Mouse (Mus musculus): ENCODE data around the gene Rpl3l. TPM values are rescaled to one million over a fixed set of nuclear protein-coding genes. Genes with fewer than 3 reads are reported as not detected.

The Rpl3l gene
- total and polyA plus RNA-seq, 2 experiments = 0.46 TPM; not detected in 1

GRCm38 (mm10) chr17:24746986-24747385 lies 19.4 kb downstream of the Rpl3l start:
- Histone ChIP-seq H3K27me3 (ENCODE audit: control insufficient read depth, insufficient read depth, low read length) (no peaks in the 10 kb centered on the region), H3K27ac (replicated peaks; ENCODE audit: insufficient read depth, low read depth, low read length) (no peak overlapping the region), H3K4me3 (ENCODE audit: insufficient read depth, low read depth, low read length) (no peak overlapping the region), H3K79me2 (ENCODE audit: control insufficient read depth, insufficient read depth, low read length) (no peaks in the 10 kb centered on the region), H3K4me1 (ENCODE audit: control insufficient read depth, insufficient read depth, low read length) (peaks cover 13% of the 10 kb centered on the region), H3K9ac (ENCODE audit: low read depth, low read length) (no peak overlapping the region), H3K36me3 (ENCODE audit: control insufficient read depth, insufficient read depth, low read length) (peaks cover 2% of the 10 kb centered on the region; the same call in 1 of the 2 replicates)
- TF ChIP-seq POLR2A (IDR thresholded peaks at IDR 0.05; ENCODE audit: extremely low read depth, insufficient read depth, low read length) = no peak
- TF ChIP-seq CTCF (IDR thresholded peaks at IDR 0.05; ENCODE audit: low read depth, low read length) = no peak
- no peak for DNase-seq (ENCODE audit: extremely low read depth, low read depth, low spot score)
- WGBS = 75% methylated on average over 4 of the region's 4 CpGs

GRCm38 (mm10) chr17:24751528-24751927 lies 23.9 kb downstream of the Rpl3l start:
- Histone ChIP-seq H3K4me1 (ENCODE audit: control insufficient read depth, insufficient read depth, low read length) (peaks cover 6% of the 10 kb centered on the region; the same call in 1 of the 2 replicates), H3K79me2 (ENCODE audit: control insufficient read depth, insufficient read depth, low read length) (no peaks in the 10 kb centered on the region), H3K27ac (replicated peaks; ENCODE audit: insufficient read depth, low read depth, low read length) (no peak overlapping the region), H3K4me3 (ENCODE audit: insufficient read depth, low read depth, low read length) (no peak overlapping the region), H3K27me3 (ENCODE audit: control insufficient read depth, insufficient read depth, low read length) (peaks cover 7% of the 10 kb centered on the region; the same call in 1 of the 2 replicates), H3K36me3 (ENCODE audit: control insufficient read depth, insufficient read depth, low read length) (no peaks in the 10 kb centered on the region), H3K9ac (ENCODE audit: low read depth, low read length) (no peak overlapping the region)
- 38% methylated on average over 4 of the region's 4 CpGs for WGBS
- no peak for DNase-seq (ENCODE audit: extremely low read depth, low read depth, low spot score)
- no peak for TF ChIP-seq POLR2A (IDR thresholded peaks at IDR 0.05; ENCODE audit: extremely low read depth, insufficient read depth, low read length)
- no peak for TF ChIP-seq CTCF (IDR thresholded peaks at IDR 0.05; ENCODE audit: low read depth, low read length)

GRCm38 (mm10) chr17:24752415-24753394 lies 25.1 kb downstream of the Rpl3l start, which contains the start of gene Hs3st6:
Gene Hs3st6 (plus strand): TSS chr17:24752988.
- Histone ChIP-seq H3K4me1 (ENCODE audit: control insufficient read depth, insufficient read depth, low read length) (peaks cover 6% of the 10 kb centered on the region; the same call in 1 of the 2 replicates), H3K79me2 (ENCODE audit: control insufficient read depth, insufficient read depth, low read length) (no peaks in the 10 kb centered on the region), H3K27ac (replicated peaks; ENCODE audit: insufficient read depth, low read depth, low read length) (no peak within 1 kb of the TSS), H3K9ac (ENCODE audit: low read depth, low read length) (peak within 1 kb of the TSS; percentile 65), H3K36me3 (ENCODE audit: control insufficient read depth, insufficient read depth, low read length) (no peaks in the 10 kb centered on the region), H3K27me3 (ENCODE audit: control insufficient read depth, insufficient read depth, low read length) (peaks cover 7% of the 10 kb centered on the region; the same call in 1 of the 2 replicates), H3K4me3 (ENCODE audit: insufficient read depth, low read depth, low read length) (peak within 1 kb of the TSS; percentile 55)
- under 1% methylated on average over 76 of the region's 82 CpGs for WGBS
- TF ChIP-seq CTCF (IDR thresholded peaks at IDR 0.05; ENCODE audit: low read depth, low read length) = no peak
- TF ChIP-seq POLR2A (IDR thresholded peaks at IDR 0.05; ENCODE audit: extremely low read depth, insufficient read depth, low read length) = 0 out of 2 replicates have a peak, but pooled peaks have one; percentile 27
- DNase-seq (ENCODE audit: extremely low read depth, low read depth, low spot score) = no peak

- no peak overlapping the region for H3K9ac ChIP-seq (ENCODE audit: low read depth, low read length)
- H3K27ac ChIP-seq (replicated peaks; ENCODE audit: insufficient read depth, low read depth, low read length) = no peak overlapping the region
- no peak for DNase-seq (ENCODE audit: extremely low read depth, low read depth, low spot score)
- H3K4me1 ChIP-seq (ENCODE audit: control insufficient read depth, insufficient read depth, low read length) = peaks cover 5% of the 10 kb centered on the region; the same call in 1 of the 2 replicates
- 90% methylated on average over 1 of the region's 1 CpGs for WGBS
- H3K27me3 ChIP-seq (ENCODE audit: control insufficient read depth, insufficient read depth, low read length) = peaks cover 7% of the 10 kb centered on the region; the same call in 1 of the 2 replicates
- H3K79me2 ChIP-seq (ENCODE audit: control insufficient read depth, insufficient read depth, low read length) = no peaks in the 10 kb centered on the region
- TF ChIP-seq CTCF (IDR thresholded peaks at IDR 0.05; ENCODE audit: low read depth, low read length) = no peak
- no peak for TF ChIP-seq POLR2A (IDR thresholded peaks at IDR 0.05; ENCODE audit: extremely low read depth, insufficient read depth, low read length)
- H3K4me3 ChIP-seq (ENCODE audit: insufficient read depth, low read depth, low read length) = no peak overlapping the region
- H3K36me3 ChIP-seq (ENCODE audit: control insufficient read depth, insufficient read depth, low read length) = no peaks in the 10 kb centered on the region
Measured at GRCm38 (mm10) chr17:24757394-24757793, 29.8 kb downstream of the Rpl3l start.

GRCm38 (mm10) chr17:24761121-24761520 lies 33.5 kb downstream of the Rpl3l start:
- Histone ChIP-seq H3K9ac (ENCODE audit: low read depth, low read length) (no peak overlapping the region), H3K79me2 (ENCODE audit: control insufficient read depth, insufficient read depth, low read length) (no peaks in the 10 kb centered on the region), H3K4me3 (ENCODE audit: insufficient read depth, low read depth, low read length) (no peak overlapping the region), H3K27ac (replicated peaks; ENCODE audit: insufficient read depth, low read depth, low read length) (no peak overlapping the region), H3K4me1 (ENCODE audit: control insufficient read depth, insufficient read depth, low read length) (no peaks in the 10 kb centered on the region), H3K27me3 (ENCODE audit: control insufficient read depth, insufficient read depth, low read length) (no peaks in the 10 kb centered on the region), H3K36me3 (ENCODE audit: control insufficient read depth, insufficient read depth, low read length) (no peaks in the 10 kb centered on the region)
- DNase-seq (ENCODE audit: extremely low read depth, low read depth, low spot score) = no peak
- WGBS = 64% methylated on average over 5 of the region's 5 CpGs
- TF ChIP-seq CTCF (IDR thresholded peaks at IDR 0.05; ENCODE audit: low read depth, low read length) = no peak
- TF ChIP-seq POLR2A (IDR thresholded peaks at IDR 0.05; ENCODE audit: extremely low read depth, insufficient read depth, low read length) = no peak
